Mouse (Mus musculus): Measurements from ENCODE around the gene Syt12. TPM values are rescaled to one million over a fixed set of nuclear protein-coding genes. Genes with fewer than 3 reads are reported as not detected.
A peak's percentile ranks its signal among the peaks of the same experiment; 100 is the strongest.
"Not testable (repeated sequence)": the region's sequence is repeated elsewhere in the genome, so short reads cannot be mapped to it uniquely, and the experiment has no call there.

Syt12 gene
- total RNA-seq, 2 experiments from 2014 or later, result 1.8 to 5.0 TPM

DNA sequence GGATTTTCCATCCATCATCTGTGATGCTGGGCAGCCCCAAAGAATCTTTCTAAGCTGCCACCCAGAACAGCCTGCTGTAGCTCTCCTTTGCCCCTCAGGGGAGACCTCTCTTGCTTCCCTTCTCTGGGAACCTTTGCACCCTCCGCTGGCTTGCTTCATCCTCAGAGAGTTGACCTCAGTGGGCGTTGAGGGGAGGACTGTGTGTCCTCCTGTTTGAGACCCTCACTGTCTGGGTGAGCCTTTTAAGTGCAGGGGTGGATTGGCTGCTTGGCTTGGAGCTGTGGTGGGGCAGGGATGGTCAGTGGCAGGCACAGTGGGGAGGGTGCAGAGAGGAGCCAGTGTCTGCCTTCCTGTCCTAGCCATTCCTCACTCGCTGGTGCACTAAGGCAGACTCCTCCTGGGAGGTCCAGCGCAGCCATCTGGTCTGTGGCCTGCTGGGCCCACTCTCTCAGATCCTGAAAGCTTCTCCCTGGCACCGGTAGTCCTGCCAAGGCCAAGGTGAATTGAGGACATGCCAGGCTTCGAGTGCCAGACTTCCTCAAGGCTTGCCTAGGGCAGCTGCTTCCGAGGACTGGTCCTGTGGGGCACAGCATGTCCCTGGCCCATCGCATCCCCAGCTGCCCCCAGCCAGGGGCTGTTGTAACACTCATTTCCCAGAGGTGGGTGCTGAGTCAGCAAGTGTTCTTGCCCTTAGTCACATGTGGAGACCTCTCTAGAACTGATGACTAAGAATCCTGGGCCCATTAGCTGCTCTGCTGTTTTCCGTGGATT, 15.5 kb upstream of the Syt12 start:
- peak; percentile 55 to 61 for DNase-seq
- intact Hi-C loops (cut with DNase I), result no loop called here

DNA sequence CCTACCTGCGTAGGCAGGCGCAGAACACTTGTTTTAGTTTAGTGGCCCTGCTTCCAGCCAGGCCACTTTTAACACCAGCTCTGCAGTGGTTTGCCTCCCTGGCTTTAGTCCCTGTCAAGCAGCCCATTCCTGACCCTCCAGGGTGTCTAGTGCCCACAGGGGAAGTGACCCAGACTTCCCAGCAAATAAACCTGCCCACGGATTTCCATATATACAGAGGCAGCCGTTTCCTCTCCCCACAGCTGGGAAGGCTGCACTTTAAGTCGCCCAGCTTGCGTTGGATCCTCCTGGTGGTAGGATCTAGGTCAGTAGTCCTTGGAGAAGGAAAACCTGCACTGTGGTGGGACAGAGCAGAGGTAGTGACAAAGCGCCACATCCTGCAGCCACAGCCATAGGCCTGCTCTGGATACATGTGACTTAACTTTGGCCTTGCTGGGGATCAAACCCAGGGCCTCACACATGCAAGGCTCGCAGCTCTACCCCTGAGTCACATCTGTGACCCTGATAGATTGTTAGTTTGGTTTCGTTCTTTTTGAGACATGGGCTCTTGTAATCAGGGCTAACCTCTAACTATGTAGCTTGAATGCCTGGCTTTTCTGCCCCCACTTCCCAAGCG, 13.9 kb upstream of the Syt12 start:
- intact Hi-C loops (cut with DNase I), result no loop called here

GRCm38 (mm10) chr19:4487877-4488276, 10.6 kb upstream of the Syt12 start:
- DNase-seq, result no peak
- intact Hi-C loops (cut with DNase I), result no loop called here

More for the DNA sequence above, 13.9 kb upstream of the Syt12 start:
- no peak for DNase-seq

- DNase-seq, result no peak
These were observed 7.8 kb upstream of the Syt12 start for GRCm38 (mm10) chr19:4485006-4485405.

DNA sequence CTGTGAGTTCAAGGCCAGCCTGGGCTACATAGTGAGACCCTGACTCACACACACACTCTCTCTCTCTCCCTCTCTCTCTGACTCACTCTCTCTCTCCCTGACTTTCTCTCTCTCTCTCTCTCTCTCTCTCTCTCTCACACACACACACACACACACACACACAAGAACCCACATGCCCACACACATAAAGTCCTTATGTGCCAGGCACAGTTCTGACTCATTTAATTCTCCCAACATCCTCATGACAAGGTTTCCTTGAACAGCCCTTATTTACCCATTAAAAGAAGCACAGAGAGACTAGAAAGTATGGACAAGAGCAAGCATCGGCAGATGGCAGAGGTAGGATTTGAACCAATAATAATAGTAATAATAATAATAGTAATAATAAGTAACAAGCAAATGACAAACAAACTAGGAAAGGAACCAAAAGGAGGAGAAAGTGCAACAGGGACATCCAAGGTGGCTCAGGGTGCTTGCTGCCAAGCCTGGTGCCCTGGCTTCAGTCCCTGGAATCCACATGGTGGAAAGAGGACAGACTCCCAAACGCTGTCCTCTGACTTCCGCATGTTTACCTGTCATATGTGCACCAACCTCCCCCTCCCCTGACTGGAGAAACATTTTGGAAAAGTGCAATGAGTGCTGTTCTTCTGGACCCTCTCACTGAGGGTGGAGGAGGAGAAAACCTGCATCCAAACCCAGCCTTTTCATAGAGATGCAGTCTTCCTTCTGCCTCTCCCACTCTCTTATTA, 5.0 kb upstream of the Syt12 start:
- intact Hi-C loops (cut with DNase I), result no loop called here
- DNase-seq, result peak in 1 of 2 experiments; percentile 39

More at GRCm38 (mm10) chr19:4485006-4485405, 7.8 kb upstream of the Syt12 start:
- intact Hi-C loops (cut with DNase I), result no loop called here

GRCm38 (mm10) chr19:4481326-4481725, 4.1 kb upstream of the Syt12 start:
- no peak for DNase-seq
- intact Hi-C loops (cut with DNase I), result no loop called here

DNA sequence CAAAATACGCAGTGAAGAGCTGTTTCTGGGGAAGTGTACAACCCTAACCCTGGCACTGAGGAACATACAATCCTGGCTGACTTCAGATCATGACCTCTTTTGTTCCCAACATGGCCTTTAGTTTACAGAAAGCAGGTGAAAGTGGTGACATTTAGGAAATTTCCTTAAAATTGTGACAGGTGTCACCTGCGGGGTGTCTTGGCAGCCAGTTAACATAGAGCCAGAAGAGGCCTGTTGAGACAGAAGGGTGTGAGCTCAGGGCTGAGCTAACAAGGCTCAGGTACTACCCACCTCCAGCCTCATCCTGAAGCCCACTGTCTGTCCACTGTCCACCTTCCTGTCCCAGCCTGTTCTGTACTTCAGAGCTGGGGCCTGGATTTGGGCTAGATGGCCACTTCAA, 2.8 kb upstream of the Syt12 start:
- no peak for DNase-seq
- intact Hi-C loops (cut with DNase I), result no loop called here

GRCm38 (mm10) chr19:4478190-4478516, 906 bp upstream of the Syt12 start:
- no peak for DNase-seq
- intact Hi-C loops (cut with DNase I), result no loop called here

- peak; percentile 53 to 60 for DNase-seq
- intact Hi-C loops (cut with DNase I), result no loop called here
These were observed 518 bp downstream of the Syt12 start for GRCm38 (mm10) chr19:4476601-4477257.

GRCm38 (mm10) chr19:4475224-4475925, 1.9 kb downstream of the Syt12 start:
- DNase-seq, result no peak
- intact Hi-C loops (cut with DNase I), result no loop called here

DNA sequence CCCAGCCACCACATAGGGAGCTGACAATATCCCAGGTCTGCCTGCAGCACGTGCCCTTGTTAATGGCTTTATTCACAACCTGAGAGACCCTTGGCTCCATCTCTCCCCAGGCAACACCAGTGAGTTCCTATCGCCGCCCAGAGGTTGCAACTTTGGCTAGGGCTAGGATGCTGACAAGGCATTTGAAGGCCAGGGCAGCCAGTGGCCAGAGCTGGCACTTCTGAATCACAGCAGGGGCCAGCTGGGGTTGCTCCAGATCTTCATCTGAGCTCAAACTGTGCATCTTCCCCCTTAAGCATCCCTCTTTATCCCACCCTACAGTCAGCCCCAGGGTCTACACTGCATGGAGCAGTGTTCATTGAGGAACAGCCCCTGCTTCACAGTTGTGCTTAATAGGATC, 2.5 kb downstream of the Syt12 start:
- intact Hi-C loops (cut with DNase I), result no loop called here
- no peak for DNase-seq

DNA sequence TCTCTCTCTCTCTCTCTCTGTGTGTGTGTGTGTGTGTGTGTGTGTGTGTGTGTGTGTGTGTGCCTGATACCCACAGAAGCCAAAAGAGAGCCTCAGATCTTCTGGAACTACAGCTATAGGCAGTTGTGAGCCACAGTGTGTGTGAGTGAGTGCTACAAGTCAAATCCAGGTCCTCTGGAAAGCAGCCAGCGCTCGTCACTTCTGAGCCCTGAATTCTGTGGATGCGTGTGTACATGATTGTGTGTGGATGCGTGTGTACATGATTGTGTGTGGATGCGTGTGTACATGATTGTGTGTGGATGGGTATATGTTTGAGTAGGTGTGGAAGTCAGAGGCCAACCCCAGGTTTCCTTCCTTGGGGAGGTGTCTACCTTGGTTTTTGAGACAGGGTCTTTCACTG, 3.7 kb downstream of the Syt12 start:
- no peak for DNase-seq
- intact Hi-C loops (cut with DNase I), result no loop called here

GRCm38 (mm10) chr19:4468363-4468762, 8.9 kb downstream of the Syt12 start:
- intact Hi-C loops (cut with DNase I), result no loop called here
- no peak for DNase-seq

DNA sequence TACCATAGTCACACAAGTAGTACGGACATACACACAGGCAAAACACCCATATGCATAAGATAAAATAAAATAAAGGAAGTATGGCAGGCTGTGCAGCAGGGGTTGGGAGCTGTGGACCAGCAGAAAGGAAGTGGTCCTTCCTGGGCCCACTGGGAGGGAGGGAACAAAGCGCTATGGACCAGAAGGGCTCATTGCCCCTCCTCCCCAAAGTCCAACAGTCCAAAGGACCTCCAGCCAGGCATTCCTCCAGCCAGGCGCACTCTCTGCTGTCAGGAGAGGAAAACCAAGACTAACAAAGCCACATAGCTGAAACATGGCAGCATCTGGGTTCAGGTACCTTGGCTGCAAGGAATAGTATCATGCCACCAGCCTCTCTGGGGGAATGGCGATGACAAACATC, 12.6 kb downstream of the Syt12 start:
- no peak for DNase-seq
- intact Hi-C loops (cut with DNase I), result no loop called here

DNA sequence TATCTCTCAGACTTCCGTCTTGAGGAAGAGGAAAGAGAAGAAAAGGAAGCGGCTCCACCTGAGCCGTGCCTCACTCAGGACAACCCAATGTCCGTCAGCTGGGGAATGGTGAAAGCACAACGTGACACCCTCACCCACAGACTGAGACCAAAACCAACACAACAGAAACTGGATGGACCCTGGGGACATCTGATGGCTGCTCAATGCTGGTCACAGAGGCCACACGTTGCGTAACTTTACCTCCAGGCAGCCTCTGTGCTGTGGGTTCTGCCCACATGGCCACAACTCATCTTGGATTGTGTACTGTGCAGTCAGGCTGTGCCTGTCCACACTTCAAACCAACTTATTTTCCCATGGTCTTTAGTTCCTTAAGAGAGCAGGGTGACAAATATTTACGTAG, 15.3 kb downstream of the Syt12 start:
- no peak for DNase-seq
- intact Hi-C loops (cut with DNase I), result no loop called here

DNA sequence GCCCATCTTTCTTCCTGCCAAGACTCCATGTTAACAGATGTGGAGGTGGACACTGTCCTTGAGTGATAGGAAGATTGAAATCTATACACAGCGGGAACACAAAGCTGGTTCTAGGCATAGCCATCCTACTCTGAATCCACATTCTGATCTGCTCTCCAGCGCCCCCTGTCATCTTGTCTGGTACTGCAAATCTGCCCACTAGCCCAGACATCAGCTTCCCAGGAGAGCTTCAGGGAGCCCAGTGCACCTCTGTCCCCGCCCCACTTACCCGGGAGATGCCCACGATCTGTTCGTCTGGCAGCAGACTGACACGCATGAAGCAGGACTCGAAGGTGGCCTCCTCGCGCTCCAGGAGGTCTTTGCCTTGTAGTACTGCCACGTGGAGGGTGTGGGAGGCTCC, 21.0 kb downstream of the Syt12 start:
- peak; percentile 35 to 71 for DNase-seq
- intact Hi-C loops (cut with DNase I), result no loop called here

DNA sequence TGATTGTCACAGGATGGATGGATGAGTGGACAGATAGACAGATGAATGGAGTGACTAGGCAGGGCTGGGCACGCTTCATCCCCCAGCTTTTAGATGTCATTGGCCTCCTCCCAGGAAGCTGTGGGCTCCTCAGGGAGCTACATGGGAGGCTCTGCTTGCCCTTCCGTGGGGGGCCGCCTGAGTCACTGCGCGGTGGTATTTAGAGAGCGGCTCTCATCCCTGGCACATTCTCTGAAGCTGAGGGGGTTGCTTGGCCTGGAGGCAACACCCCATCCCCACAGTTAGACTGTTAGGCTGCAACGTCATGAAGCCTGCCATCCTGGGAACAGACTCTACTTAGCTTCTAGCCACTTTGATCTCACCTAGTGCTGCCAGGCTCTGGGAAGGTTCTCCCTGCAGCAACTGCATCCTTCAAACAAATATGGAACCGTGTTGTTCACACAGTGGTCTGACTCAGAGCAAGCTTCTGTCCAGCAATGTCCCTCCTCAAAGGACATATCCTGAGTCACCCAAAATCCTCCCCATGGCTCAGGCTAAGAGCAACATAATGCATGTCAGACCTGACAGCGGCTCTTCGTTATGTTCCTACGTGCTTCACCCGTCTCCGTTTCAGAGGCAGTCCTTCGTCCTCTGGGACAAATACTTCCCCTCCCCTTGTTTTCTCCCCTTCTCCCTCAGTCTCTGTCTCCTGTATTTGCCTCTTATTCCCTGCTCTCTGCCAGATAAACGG, 22.0 kb downstream of the Syt12 start:
- intact Hi-C loops (cut with DNase I), result no loop called here
- DNase-seq, result no peak

DNA sequence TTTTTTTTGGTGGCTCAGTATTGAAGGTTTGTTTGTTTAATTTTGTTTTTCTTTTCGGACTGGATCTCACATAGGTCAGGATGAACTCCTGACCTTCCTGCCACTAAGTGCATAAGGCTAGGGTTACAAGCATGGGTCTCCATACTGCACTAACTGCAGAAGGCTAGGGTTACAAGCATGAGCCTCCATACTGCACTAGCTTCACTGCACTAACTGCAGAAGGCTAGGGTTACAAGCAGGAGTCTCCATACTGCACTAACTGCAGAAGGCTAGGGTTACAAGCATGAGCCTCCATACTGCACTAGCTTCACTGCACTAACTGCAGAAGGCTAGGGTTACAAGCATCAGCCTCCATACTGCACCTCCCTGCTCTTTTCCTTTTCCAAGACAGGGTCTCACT, 23.2 kb downstream of the Syt12 start:
- intact Hi-C loops (cut with DNase I); DNase-seq: not testable (repeated sequence)

GRCm38 (mm10) chr19:4452525-4452924, 24.7 kb downstream of the Syt12 start:
- intact Hi-C loops (cut with DNase I), result no loop called here
- DNase-seq, result no peak

DNA sequence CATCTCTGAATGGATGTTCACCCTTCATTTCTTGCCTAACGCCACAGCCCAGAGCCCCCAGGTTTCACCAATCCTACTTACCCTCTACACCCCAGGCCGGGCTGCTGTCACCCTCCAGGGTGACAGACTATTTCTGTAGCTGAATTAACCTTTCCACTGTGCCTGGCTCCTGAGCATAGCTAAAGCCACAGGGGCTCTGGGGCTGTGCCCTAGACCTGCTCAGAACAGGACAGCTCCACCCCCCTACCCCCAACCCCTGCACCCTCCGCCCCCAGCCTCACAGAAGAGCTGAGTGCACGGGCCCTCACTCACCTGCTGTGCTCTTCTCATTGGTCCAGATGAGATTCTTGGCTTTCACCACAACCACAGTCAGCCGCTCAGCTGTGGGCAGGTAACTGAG, 25.3 kb downstream of the Syt12 start:
- intact Hi-C loops (cut with DNase I), result no loop called here
- DNase-seq, result no peak

Data from heart, postnatal 14 days (tissue).